Comparison of ENCODE assay signal across 26 mouse cellular contexts in the genomic region with DNA sequence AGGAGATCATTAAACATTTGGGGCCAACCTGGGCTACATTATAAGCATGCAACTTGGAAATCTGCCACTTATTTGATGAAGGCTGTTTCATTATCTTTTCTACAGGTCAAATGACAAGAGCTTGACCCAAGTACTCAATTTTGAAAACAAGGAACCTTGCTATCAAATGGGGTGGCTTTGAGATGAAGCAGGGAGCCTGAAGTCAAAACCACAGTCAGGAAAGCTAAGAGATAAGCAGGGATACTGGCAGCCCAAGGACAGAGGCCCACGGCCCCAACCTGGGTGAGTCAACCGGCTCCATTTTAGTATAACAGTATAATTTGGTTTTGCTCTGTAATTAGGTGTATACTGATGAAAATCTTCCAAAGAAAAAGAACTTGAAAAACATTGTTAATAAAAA. TPM values are rescaled to one million over a fixed set of nuclear protein-coding genes. Genes with fewer than 3 reads are reported as not detected.
"Had no signal": no experiment of that assay in that cellular context is flagged by ENCODE, and none has a peak within 500 bp of the region (broad histone marks: within the 10 kb centered on the region; RNA-seq: fewer than 3 reads in every experiment).

No protein-coding gene starts in this region.

- H3K9me3 ChIP-seq: heart, embryonic 13.5 days; heart, embryonic 15.5 days; hindbrain, embryonic 13.5 days; hindbrain, embryonic 15.5 days; limb, embryonic 13.5 days; limb, embryonic 15.5 days had no signal

- H3K4me1 ChIP-seq: heart, embryonic 13.5 days; heart, embryonic 15.5 days; limb, embryonic 13.5 days; limb, embryonic 15.5 days had no signal

- H3K27ac ChIP-seq: heart, embryonic 13.5 days; heart, embryonic 15.5 days; hindbrain, embryonic 13.5 days; hindbrain, embryonic 15.5 days; hindbrain, postnatal 0 days; layer of hippocampus, adult 2 months; left cerebral cortex, adult 2 months; limb, embryonic 13.5 days; limb, embryonic 15.5 days; liver, embryonic 14.5 days had no signal

- ATAC-seq: hindbrain, postnatal 0 days; intestine, embryonic 16.5 days had no signal

- H3K9ac ChIP-seq: heart, embryonic 13.5 days; heart, embryonic 15.5 days; hindbrain, embryonic 13.5 days; hindbrain, embryonic 15.5 days; limb, embryonic 13.5 days; limb, embryonic 15.5 days; liver, embryonic 14.5 days had no signal

- H3K4me3 ChIP-seq: heart, embryonic 13.5 days; heart, embryonic 15.5 days; hindbrain, embryonic 13.5 days; hindbrain, embryonic 15.5 days; layer of hippocampus, adult 2 months; left cerebral cortex, adult 2 months; limb, embryonic 13.5 days; limb, embryonic 15.5 days had no signal

- H3K27me3 ChIP-seq: heart, embryonic 13.5 days; heart, embryonic 15.5 days; hindbrain, embryonic 13.5 days; hindbrain, embryonic 15.5 days; limb, embryonic 13.5 days; limb, embryonic 15.5 days had no signal

- DNase-seq: gastrocnemius, postnatal 14 days; gastrocnemius, postnatal 36 days; heart, adult 18-20 months; heart, postnatal 14 days; heart, postnatal 36 days; kidney, adult 11 months; kidney, adult 2 months; kidney, adult 9 months; kidney, postnatal 10 days; kidney, postnatal 25 days; kidney, postnatal 4 days; left cerebral cortex, postnatal 4 days had no signal

- H3K36me3 ChIP-seq: heart, embryonic 15.5 days; limb, embryonic 15.5 days had no signal

- H3K4me2 ChIP-seq: heart, embryonic 11.5 days; heart, embryonic 13.5 days; heart, embryonic 15.5 days; hindbrain, embryonic 13.5 days; hindbrain, embryonic 15.5 days; limb, embryonic 13.5 days; limb, embryonic 15.5 days; liver, embryonic 11.5 days had no signal

RNA-seq across cellular contexts. Expression of gene Rimklb, which starts 28.3 kb away (rescaled TPM):
- total RNA-seq: hematopoietic stem cell, adult 5-6 weeks had no signal

RNA-seq across cellular contexts. Expression of gene Mfap5, which starts 35.4 kb away (rescaled TPM):
- total RNA-seq: hematopoietic stem cell, adult 5-6 weeks; layer of hippocampus, adult 2 months had no signal
